Mouse (Mus musculus): Measurements from ENCODE around the gene Hectd4.

The Hectd4 gene

GRCm38 (mm10) chr5:121397187-121398145, 177.4 kb downstream of the Hectd4 start, which contains the start of gene Naa25:
Naa25 (plus strand) TSS chr5:121397936.
- peak; percentile 78 for DNase-seq (ENCODE audit: low spot score)

GRCm38 (mm10) chr5:121398146-121398964, 178.3 kb downstream of the Hectd4 start:
- no peak for DNase-seq (ENCODE audit: low spot score)

GRCm38 (mm10) chr5:121398965-121399462, 179.0 kb downstream of the Hectd4 start:
- no peak for DNase-seq (ENCODE audit: low spot score)

GRCm38 (mm10) chr5:121399540-121399939, 179.5 kb downstream of the Hectd4 start:
- DNase-seq (ENCODE audit: low spot score), result no peak

GRCm38 (mm10) chr5:121400064-121400463, 180.0 kb downstream of the Hectd4 start:
- no peak for DNase-seq (ENCODE audit: low spot score)

GRCm38 (mm10) chr5:121400849-121401248, 180.8 kb downstream of the Hectd4 start:
- no peak for DNase-seq (ENCODE audit: low spot score)

- DNase-seq (ENCODE audit: low spot score), result no peak
Measured at GRCm38 (mm10) chr5:121407856-121408255, 187.8 kb downstream of the Hectd4 start.

- DNase-seq (ENCODE audit: low spot score), result no peak
Measured at GRCm38 (mm10) chr5:121410975-121411374, 191.0 kb downstream of the Hectd4 start.

All from ovary, postnatal 10 days (tissue).